Mouse (Mus musculus): ENCODE measurements around the gene Pde1c. TPM values are rescaled to one million over a fixed set of nuclear protein-coding genes. Genes with fewer than 3 reads are reported as not detected.

Pde1c gene
- total RNA-seq, 1 experiment = 0.18 TPM

DNA sequence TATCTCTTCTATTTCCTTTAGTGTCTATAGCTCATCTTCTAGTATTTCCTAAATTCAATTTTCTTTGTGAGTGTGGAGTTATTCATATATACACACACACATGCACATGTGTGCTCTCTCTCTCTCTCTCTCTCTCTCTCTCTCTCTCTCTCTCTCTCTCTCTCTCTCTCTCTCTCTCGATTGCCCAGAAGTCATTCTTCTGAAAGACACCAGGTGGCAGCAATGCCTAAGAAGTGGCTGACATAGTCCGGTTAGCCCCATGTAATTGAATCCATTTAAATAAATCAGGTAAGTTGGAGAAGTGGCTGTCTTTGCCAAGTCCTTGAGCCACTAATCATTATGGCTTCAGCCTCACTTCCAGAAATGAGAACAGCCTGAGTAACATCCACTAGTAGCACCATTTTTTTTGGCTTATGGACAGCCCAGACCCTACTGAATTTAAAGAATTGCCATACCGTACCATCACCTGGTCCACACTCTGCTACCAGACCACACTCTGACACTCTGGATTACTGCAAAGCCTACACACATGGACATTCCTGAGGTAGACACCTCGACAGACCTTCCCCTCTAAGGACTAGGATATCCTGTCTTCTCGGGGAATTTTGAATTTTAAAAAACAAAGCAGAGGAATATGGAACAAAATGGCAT, 502.1 kb downstream of the Pde1c start:
- Histone ChIP-seq H3K4me1 (ENCODE audit: control insufficient read depth in 2 of 2, insufficient read depth in 2 of 2, low read length in 2 of 2, poor library complexity in 1 of 2) (no peaks in the 10 kb centered on the region), H3K4me3 (ENCODE audit: insufficient read depth in 1 of 2, low read depth in 1 of 2, low read length in 2 of 2, poor library complexity in 1 of 2, severe bottlenecking in 1 of 2) (no peak overlapping the region), H3K9ac (ENCODE audit: insufficient read depth, low read depth, low read length, poor library complexity, severe bottlenecking) (no peak overlapping the region), H3K9me3 (ENCODE audit: control insufficient read depth, insufficient read depth, low read depth, low read length) (no peaks in the 10 kb centered on the region), H3K27ac (ENCODE audit: insufficient read depth, low read depth, low read length, poor library complexity, severe bottlenecking) (no peak overlapping the region), H3K36me3 (ENCODE audit: control insufficient read depth, insufficient read depth, low read length, poor library complexity, severe bottlenecking) (no peaks in the 10 kb centered on the region)
- peak; percentile 17 for DNase-seq (ENCODE audit: low read depth, low spot score)
- in situ Hi-C loops (cut with MboI; ENCODE audit: low sequenced_read_pairs in 2 of 2, unreplicated experiment in 2 of 2) = loop anchor here (10.0 to 25.0 kb wide), 4 partner anchors 371 to 546 kb away; no protein-coding TSS in a partner anchor
- TF ChIP-seq ZNF384 (IDR thresholded peaks at IDR 0.05; ENCODE audit: low read depth, low read length) (no peak), ZC3H11A (IDR thresholded peaks at IDR 0.05; ENCODE audit: borderline replicate concordance, low read depth, low read length) (peak; percentile 39; the same call in 1 of the 2 replicates), CHD2 (IDR thresholded peaks at IDR 0.05; ENCODE audit: low read depth, low read length) (no peak), HCFC1 (IDR thresholded peaks at IDR 0.05; ENCODE audit: borderline replicate concordance, insufficient read depth, low read length) (no peak), MAFK (IDR thresholded peaks at IDR 0.05; ENCODE audit: insufficient read depth, low read depth, low read length) (no peak)

GRCm38 (mm10) chr6:56063736-56064135, 505.2 kb downstream of the Pde1c start:
- no peaks in the 10 kb centered on the region for H3K36me3 ChIP-seq (ENCODE audit: control insufficient read depth, insufficient read depth, low read length, poor library complexity, severe bottlenecking)
- in situ Hi-C loops (cut with MboI; ENCODE audit: low sequenced_read_pairs in 2 of 2, unreplicated experiment in 2 of 2) = loop anchor here (10.0 to 25.0 kb wide), 4 partner anchors 374 to 549 kb away; no protein-coding TSS in a partner anchor
- H3K27ac ChIP-seq (ENCODE audit: insufficient read depth, low read depth, low read length, poor library complexity, severe bottlenecking) = no peak overlapping the region
- no peak for DNase-seq (ENCODE audit: low read depth, low spot score)
- no peak overlapping the region for H3K9ac ChIP-seq (ENCODE audit: insufficient read depth, low read depth, low read length, poor library complexity, severe bottlenecking)
- no peaks in the 10 kb centered on the region for H3K4me1 ChIP-seq (ENCODE audit: control insufficient read depth in 2 of 2, insufficient read depth in 2 of 2, low read length in 2 of 2, poor library complexity in 1 of 2)
- no peak overlapping the region for H3K4me3 ChIP-seq (ENCODE audit: insufficient read depth in 1 of 2, low read depth in 1 of 2, low read length in 2 of 2, poor library complexity in 1 of 2, severe bottlenecking in 1 of 2)
- TF ChIP-seq MAFK (IDR thresholded peaks at IDR 0.05; ENCODE audit: insufficient read depth, low read depth, low read length) (no peak), CHD2 (IDR thresholded peaks at IDR 0.05; ENCODE audit: low read depth, low read length) (no peak), HCFC1 (IDR thresholded peaks at IDR 0.05; ENCODE audit: borderline replicate concordance, insufficient read depth, low read length) (no peak), ZNF384 (IDR thresholded peaks at IDR 0.05; ENCODE audit: low read depth, low read length) (no peak), ZC3H11A (IDR thresholded peaks at IDR 0.05; ENCODE audit: borderline replicate concordance, low read depth, low read length) (no peak)
- H3K9me3 ChIP-seq (ENCODE audit: control insufficient read depth, insufficient read depth, low read depth, low read length) = no peaks in the 10 kb centered on the region

DNA sequence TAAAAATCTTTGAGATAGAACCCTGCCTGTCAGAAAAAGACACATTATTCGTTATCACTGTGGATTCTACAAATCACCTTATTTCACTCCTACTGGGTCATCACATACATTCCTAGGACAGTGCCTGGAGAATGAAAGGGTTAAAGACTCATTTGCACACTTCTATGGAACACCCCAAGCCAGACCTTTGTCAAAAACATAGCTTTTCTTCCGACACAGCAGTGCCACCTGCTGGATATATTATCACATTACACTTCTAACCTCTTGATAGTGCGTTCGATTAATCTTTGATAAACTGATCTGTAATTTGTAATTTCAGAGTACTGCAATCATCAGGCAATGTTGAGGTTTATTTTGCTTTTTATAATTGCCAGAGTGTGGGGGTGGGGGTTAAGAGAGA, 519.8 kb downstream of the Pde1c start:
- Histone ChIP-seq H3K36me3 (ENCODE audit: control insufficient read depth, insufficient read depth, low read length, poor library complexity, severe bottlenecking) (no peaks in the 10 kb centered on the region), H3K4me1 (ENCODE audit: control insufficient read depth in 2 of 2, insufficient read depth in 2 of 2, low read length in 2 of 2, poor library complexity in 1 of 2) (no peaks in the 10 kb centered on the region), H3K4me3 (ENCODE audit: insufficient read depth in 1 of 2, low read depth in 1 of 2, low read length in 2 of 2, poor library complexity in 1 of 2, severe bottlenecking in 1 of 2) (no peak overlapping the region), H3K27ac (ENCODE audit: insufficient read depth, low read depth, low read length, poor library complexity, severe bottlenecking) (no peak overlapping the region), H3K9ac (ENCODE audit: insufficient read depth, low read depth, low read length, poor library complexity, severe bottlenecking) (no peak overlapping the region), H3K9me3 (ENCODE audit: control insufficient read depth, insufficient read depth, low read depth, low read length) (no peaks in the 10 kb centered on the region)
- in situ Hi-C loops (cut with MboI; ENCODE audit: low sequenced_read_pairs in 2 of 2, unreplicated experiment in 2 of 2) = no loop called here
- TF ChIP-seq MAFK (IDR thresholded peaks at IDR 0.05; ENCODE audit: insufficient read depth, low read depth, low read length) = no peak
- no peak for TF ChIP-seq CHD2 (IDR thresholded peaks at IDR 0.05; ENCODE audit: low read depth, low read length)
- no peak for TF ChIP-seq ZNF384 (IDR thresholded peaks at IDR 0.05; ENCODE audit: low read depth, low read length)
- no peak for TF ChIP-seq ZC3H11A (IDR thresholded peaks at IDR 0.05; ENCODE audit: borderline replicate concordance, low read depth, low read length)
- TF ChIP-seq HCFC1 (IDR thresholded peaks at IDR 0.05; ENCODE audit: borderline replicate concordance, insufficient read depth, low read length) = no peak
- DNase-seq (ENCODE audit: low read depth, low spot score) = peak; percentile 19

DNA sequence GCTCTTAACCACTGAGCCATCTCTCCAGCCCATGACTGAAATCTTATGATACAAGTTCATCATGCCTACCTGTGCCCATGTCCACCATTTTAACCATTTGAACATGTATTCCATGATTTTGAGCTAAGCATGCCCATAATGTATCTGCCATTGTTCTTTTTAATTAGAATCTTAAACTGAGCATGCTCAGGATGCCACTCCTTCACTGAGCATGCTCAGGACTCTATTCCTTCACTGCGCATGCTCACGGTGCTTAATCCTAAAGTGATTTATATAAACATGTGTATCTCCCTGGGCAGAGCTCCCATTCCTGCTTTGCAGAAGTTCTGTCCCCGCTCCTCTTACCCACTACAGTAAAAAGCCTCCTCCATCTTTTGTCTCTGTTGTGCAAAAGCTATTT, 520.3 kb downstream of the Pde1c start:
- no peak overlapping the region for H3K27ac ChIP-seq (ENCODE audit: insufficient read depth, low read depth, low read length, poor library complexity, severe bottlenecking)
- no peak overlapping the region for H3K9ac ChIP-seq (ENCODE audit: insufficient read depth, low read depth, low read length, poor library complexity, severe bottlenecking)
- H3K4me1 ChIP-seq (ENCODE audit: control insufficient read depth in 2 of 2, insufficient read depth in 2 of 2, low read length in 2 of 2, poor library complexity in 1 of 2) = no peaks in the 10 kb centered on the region
- H3K9me3 ChIP-seq (ENCODE audit: control insufficient read depth, insufficient read depth, low read depth, low read length) = no peaks in the 10 kb centered on the region
- TF ChIP-seq ZC3H11A (IDR thresholded peaks at IDR 0.05; ENCODE audit: borderline replicate concordance, low read depth, low read length) (no peak), CHD2 (IDR thresholded peaks at IDR 0.05; ENCODE audit: low read depth, low read length) (no peak), HCFC1 (IDR thresholded peaks at IDR 0.05; ENCODE audit: borderline replicate concordance, insufficient read depth, low read length) (no peak), ZNF384 (IDR thresholded peaks at IDR 0.05; ENCODE audit: low read depth, low read length) (no peak), MAFK (IDR thresholded peaks at IDR 0.05; ENCODE audit: insufficient read depth, low read depth, low read length) (no peak)
- DNase-seq (ENCODE audit: low read depth, low spot score) = no peak
- no peak overlapping the region for H3K4me3 ChIP-seq (ENCODE audit: insufficient read depth in 1 of 2, low read depth in 1 of 2, low read length in 2 of 2, poor library complexity in 1 of 2, severe bottlenecking in 1 of 2)
- in situ Hi-C loops (cut with MboI; ENCODE audit: low sequenced_read_pairs in 2 of 2, unreplicated experiment in 2 of 2) = no loop called here
- no peaks in the 10 kb centered on the region for H3K36me3 ChIP-seq (ENCODE audit: control insufficient read depth, insufficient read depth, low read length, poor library complexity, severe bottlenecking)

Measured in ES-E14 (cell line).